Mouse (Mus musculus) C2C12 (cell line): ENCODE data around the gene Kazald1. TPM values are rescaled to one million over a fixed set of nuclear protein-coding genes. Genes with fewer than 3 reads are reported as not detected.
A peak's percentile ranks its signal among the peaks of the same experiment; 100 is the strongest.

Source experiments
- H3K27me3 ChIP-seq: one replicate; pipeline ENCODE4 v1.6.1; 2011; ENCODE audit not compliant: control insufficient read depth, insufficient read depth, insufficient read length
- H3K36me3 ChIP-seq: one replicate; pipeline ENCODE4 v1.6.1; 2011; ENCODE audit not compliant: control insufficient read depth, insufficient read depth
- H3K4me3 ChIP-seq: one replicate; pipeline ENCODE4 v1.5.1; 2011; ENCODE audit warnings: mild to moderate bottlenecking, control low read depth; ENCODE audit not compliant: poor library complexity, insufficient read depth, severe bottlenecking
- H3K79me2 ChIP-seq: one replicate; pipeline ENCODE4 v1.6.1; 2011; ENCODE audit not compliant: control insufficient read depth, insufficient read depth
- H3K79me3 ChIP-seq: one replicate; pipeline ENCODE4 v1.6.1; 2011; ENCODE audit warnings: low read depth, control low read depth
- H3ac ChIP-seq: one replicate; pipeline ENCODE3; 2011; ENCODE audit warnings: low read depth; ENCODE audit not compliant: control insufficient read depth, insufficient read length
- CEBPB ChIP-seq: IDR thresholded peaks from one replicate; pipeline ENCODE4 v1.6.1; 2011; ENCODE audit warnings: low read depth, mild to moderate bottlenecking, control low read depth, moderate library complexity
- CTCF ChIP-seq: IDR thresholded peaks from one replicate; pipeline ENCODE4 v1.5.1; 2011; ENCODE audit not compliant: control insufficient read depth, insufficient read depth, insufficient read length
- FOSL1 ChIP-seq: IDR thresholded peaks from one replicate; pipeline ENCODE4 v1.8.0; 2011; ENCODE audit warnings: mild to moderate bottlenecking, low read length; ENCODE audit not compliant: poor library complexity, insufficient read depth, severe bottlenecking
- MAX ChIP-seq: IDR thresholded peaks from one replicate; pipeline ENCODE4 v1.6.1; 2011; ENCODE audit warnings: mild to moderate bottlenecking, control low read depth
- MYOD1 ChIP-seq: IDR thresholded peaks from one replicate; pipeline ENCODE4 v1.6.1; 2011; ENCODE audit warnings: low read depth; ENCODE audit not compliant: control insufficient read depth, insufficient read length
- MYOG ChIP-seq: IDR thresholded peaks from one replicate; pipeline ENCODE4 v1.6.1; 2011; ENCODE audit not compliant: control insufficient read depth, insufficient read length; ENCODE audit errors: extremely low read depth
- USF1 ChIP-seq: IDR thresholded peaks from one replicate; pipeline ENCODE4 v1.6.1; 2011; ENCODE audit warnings: low read depth, mild to moderate bottlenecking, control low read depth, moderate library complexity
- long read RNA-seq, 2 experiments: library from polyadenylated mRNA; unstranded; transcript quantifications; one replicate each; pipeline ENCODE4 v2.0.0; 2019 to 2020
- polyA plus RNA-seq: library from polyadenylated mRNA; unstranded; fragments of >200 nt; fragmentation: generic; extraction: Trizol; gene quantifications from one replicate; pipeline ENCODE4 v1.2.1, GENCODE M21; 2012; ENCODE audit warnings: missing spikeins

Gene Kazald1
- 7.8 TPM for polyA plus RNA-seq
- long read RNA-seq, experiment 1, partial matches to known transcripts, result 11 of 21 reads
- long read RNA-seq, experiment 1, other reads (novel, unspliced or antisense), result 10 of 21 reads
- long read RNA-seq, experiment 2, partial matches to known transcripts, result 2 of 4 reads
- long read RNA-seq, experiment 2, other reads (novel, unspliced or antisense), result 2 of 4 reads

GRCm38 (mm10) chr19:45074580-45075322, at the start of gene Kazald1:
Kazald1 (plus strand) TSS chr19:45075241.
- H3K36me3 ChIP-seq, result no peaks in the 10 kb centered on the region
- peak within 1 kb of the TSS; percentile 57 for H3K4me3 ChIP-seq
- H3K27me3 ChIP-seq, result no peaks in the 10 kb centered on the region
- peak within 1 kb of the TSS; percentile 87 for H3ac ChIP-seq
- peaks cover 2% of the 10 kb centered on the region for H3K79me3 ChIP-seq
- H3K79me2 ChIP-seq, result no peaks in the 10 kb centered on the region
- TF ChIP-seq CTCF (no peak), CEBPB (no peak), MAX (no peak), FOSL1 (no peak), USF1 (no peak), MYOG (no peak), MYOD1 (no peak)

GRCm38 (mm10) chr19:45025937-45026568, 49.0 kb upstream of the Kazald1 start:
- H3K4me3 ChIP-seq, result no peak overlapping the region
- H3K36me3 ChIP-seq, result peaks cover 31% of the 10 kb centered on the region
- no peaks in the 10 kb centered on the region for H3K27me3 ChIP-seq
- no peak overlapping the region for H3ac ChIP-seq
- no peak for TF ChIP-seq CEBPB
- TF ChIP-seq MYOD1, result no peak
- TF ChIP-seq FOSL1, result no peak
- no peak for TF ChIP-seq USF1
- no peak for TF ChIP-seq MAX
- TF ChIP-seq MYOG, result no peak
- TF ChIP-seq CTCF, result no peak
- peaks cover 13% of the 10 kb centered on the region for H3K79me3 ChIP-seq
- H3K79me2 ChIP-seq, result peaks cover 32% of the 10 kb centered on the region

GRCm38 (mm10) chr19:45026958-45027670, 47.9 kb upstream of the Kazald1 start:
- Histone ChIP-seq H3K4me3 (no peak overlapping the region), H3K79me2 (peaks cover 21% of the 10 kb centered on the region), H3K79me3 (peaks cover 5% of the 10 kb centered on the region), H3K27me3 (no peaks in the 10 kb centered on the region), H3ac (no peak overlapping the region), H3K36me3 (peaks cover 21% of the 10 kb centered on the region)
- TF ChIP-seq CEBPB (no peak), CTCF (no peak), MYOD1 (no peak), MYOG (no peak)

- TF ChIP-seq USF1, result no peak
- TF ChIP-seq FOSL1, result no peak
- TF ChIP-seq CEBPB, result no peak
- TF ChIP-seq MYOG, result no peak
- no peak for TF ChIP-seq CTCF
- Histone ChIP-seq H3K27me3 (no peaks in the 10 kb centered on the region), H3K36me3 (peaks cover 14% of the 10 kb centered on the region), H3K79me2 (peaks cover 14% of the 10 kb centered on the region), H3K4me3 (no peak overlapping the region), H3K79me3 (peaks cover 1% of the 10 kb centered on the region), H3ac (no peak overlapping the region)
These were observed 47.2 kb upstream of the Kazald1 start for GRCm38 (mm10) chr19:45027848-45028247.

GRCm38 (mm10) chr19:45028746-45029145, 46.3 kb upstream of the Kazald1 start:
- Histone ChIP-seq H3ac (no peak overlapping the region), H3K4me3 (no peak overlapping the region), H3K79me3 (peaks cover 1% of the 10 kb centered on the region), H3K36me3 (peaks cover 14% of the 10 kb centered on the region), H3K27me3 (no peaks in the 10 kb centered on the region), H3K79me2 (peaks cover 5% of the 10 kb centered on the region)
- no peak for TF ChIP-seq CTCF
